Mouse (Mus musculus) erythroblast, embryonic 14.5 days (primary cell): Measurements from ENCODE around the gene Trim75.

Experiments
- GATA1 ChIP-seq: IDR thresholded peaks from 2 replicates; pipeline ENCODE4 v1.6.1; 2012; ENCODE audit warnings: low read length, inconsistent platforms, mixed read lengths
- TAL1 ChIP-seq: IDR thresholded peaks from 3 replicates; pipeline ENCODE4 v1.6.1; 2012; ENCODE audit warnings: low read length, inconsistent platforms, mixed read lengths

GRCm38 (mm10) chr8:64941019-64941418 is 46.6 kb downstream of the Trim75 start:
- TF ChIP-seq GATA1 (no peak), TAL1 (no peak)
